Mouse (Mus musculus): ENCODE results near the gene Gm17018. TPM values are rescaled to one million over a fixed set of nuclear protein-coding genes. Genes with fewer than 3 reads are reported as not detected.

Gene Gm17018
- total RNA-seq, 2 experiments from 2014 or later = 55.2 to 55.4 TPM

GRCm38 (mm10) chr19:45586850-45587249, 26.4 kb downstream of the Gm17018 start:
- DNase-seq (ENCODE audit: low spot score in 2 of 2) = no peak

- no peak for DNase-seq (ENCODE audit: low spot score in 2 of 2)
Observed at GRCm38 (mm10) chr19:45587509-45588292, 27.3 kb downstream of the Gm17018 start.

GRCm38 (mm10) chr19:45589761-45590160, 29.3 kb downstream of the Gm17018 start:
- no peak for DNase-seq (ENCODE audit: low spot score in 2 of 2)

- DNase-seq (ENCODE audit: low spot score in 2 of 2) = no peak
Observed at GRCm38 (mm10) chr19:45591704-45592103, 31.3 kb downstream of the Gm17018 start.

- DNase-seq (ENCODE audit: low spot score in 2 of 2) = no peak
Observed at GRCm38 (mm10) chr19:45592916-45593315, 32.5 kb downstream of the Gm17018 start.

- DNase-seq (ENCODE audit: low spot score in 2 of 2) = no peak
Observed at GRCm38 (mm10) chr19:45594079-45594478, 33.7 kb downstream of the Gm17018 start.

GRCm38 (mm10) chr19:45595481-45595880, 35.1 kb downstream of the Gm17018 start:
- no peak for DNase-seq (ENCODE audit: low spot score in 2 of 2)

- DNase-seq (ENCODE audit: low spot score in 2 of 2) = peak in 1 of 2 experiments; percentile 41
Observed at GRCm38 (mm10) chr19:45596019-45596418, 35.6 kb downstream of the Gm17018 start.

- no peak for DNase-seq (ENCODE audit: low spot score in 2 of 2)
Observed at GRCm38 (mm10) chr19:45596434-45596833, 36.0 kb downstream of the Gm17018 start.

GRCm38 (mm10) chr19:45597106-45597505, 36.7 kb downstream of the Gm17018 start:
- no peak for DNase-seq (ENCODE audit: low spot score in 2 of 2)

GRCm38 (mm10) chr19:45602606-45603005, 42.2 kb downstream of the Gm17018 start:
- no peak for DNase-seq (ENCODE audit: low spot score in 2 of 2)

- DNase-seq (ENCODE audit: low spot score in 2 of 2) = no peak
Observed at GRCm38 (mm10) chr19:45606701-45607100, 46.3 kb downstream of the Gm17018 start.

GRCm38 (mm10) chr19:45607479-45607878, 47.1 kb downstream of the Gm17018 start:
- no peak for DNase-seq (ENCODE audit: low spot score in 2 of 2)

GRCm38 (mm10) chr19:45608648-45609339, 48.4 kb downstream of the Gm17018 start:
- DNase-seq (ENCODE audit: low spot score in 2 of 2) = no peak

- DNase-seq (ENCODE audit: low spot score in 2 of 2) = no peak
Observed at GRCm38 (mm10) chr19:45610823-45611222, 50.4 kb downstream of the Gm17018 start.

- peak in 1 of 2 experiments; percentile 22 for DNase-seq (ENCODE audit: low spot score in 2 of 2)
Observed at GRCm38 (mm10) chr19:45614375-45614774, 54.0 kb downstream of the Gm17018 start.

GRCm38 (mm10) chr19:45614928-45615327, 54.5 kb downstream of the Gm17018 start:
- DNase-seq (ENCODE audit: low spot score in 2 of 2) = peak; percentile 21 to 53

GRCm38 (mm10) chr19:45615415-45616213, 55.2 kb downstream of the Gm17018 start:
- DNase-seq (ENCODE audit: low spot score in 2 of 2) = no peak

- DNase-seq (ENCODE audit: low spot score in 2 of 2) = no peak
Observed at GRCm38 (mm10) chr19:45616214-45616518, 55.8 kb downstream of the Gm17018 start.

GRCm38 (mm10) chr19:45616735-45617134, 56.3 kb downstream of the Gm17018 start:
- DNase-seq (ENCODE audit: low spot score in 2 of 2) = no peak

GRCm38 (mm10) chr19:45618184-45618583, 57.8 kb downstream of the Gm17018 start:
- no peak for DNase-seq (ENCODE audit: low spot score in 2 of 2)

All from layer of hippocampus, postnatal 14 days (tissue).